Mouse (Mus musculus) liver, embryonic 15.5 days (tissue): Measurements from ENCODE around the gene Hrk. TPM values are rescaled to one million over a fixed set of nuclear protein-coding genes. Genes with fewer than 3 reads are reported as not detected.

ENCODE experiments used
- ATAC-seq: fragments of 200-750 bp; cut with Nextera tagmentation; 2 replicates; pipeline ENCODE4 v1.8.0; 2017; ENCODE audit warnings: moderate number of reproducible peaks, mild to moderate bottlenecking, moderate library complexity; ENCODE audit not compliant: insufficient read depth
- H3K27ac ChIP-seq: fragments of 300-500 bp; sonication (generic); replicated peaks from 2 replicates; pipeline ENCODE4 v1.5.1; 2015; ENCODE audit warnings: mild to moderate bottlenecking, inconsistent platforms
- H3K27me3 ChIP-seq: fragments of 300-500 bp; sonication (generic); 2 replicates; pipeline ENCODE4 v1.6.1; 2015; ENCODE audit warnings: mild to moderate bottlenecking, inconsistent platforms
- H3K36me3 ChIP-seq: fragments of 300-500 bp; sonication (generic); replicated peaks from 2 replicates; pipeline ENCODE4 v1.6.1; 2015; ENCODE audit warnings: moderate library complexity, mild to moderate bottlenecking, inconsistent platforms
- H3K4me1 ChIP-seq: fragments of 300-500 bp; sonication (generic); replicated peaks from 2 replicates; pipeline ENCODE4 v1.6.1; 2015; ENCODE audit warnings: inconsistent platforms
- H3K4me2 ChIP-seq: fragments of 300-500 bp; sonication (generic); 2 replicates; pipeline ENCODE4 v1.6.1; 2015; ENCODE audit warnings: moderate library complexity, mild to moderate bottlenecking, inconsistent platforms
- H3K4me3 ChIP-seq: fragments of 300-500 bp; sonication (generic); replicated peaks from 2 replicates; pipeline ENCODE4 v1.5.1; 2015; ENCODE audit warnings: mild to moderate bottlenecking, inconsistent platforms
- H3K9ac ChIP-seq: fragments of 300-500 bp; sonication (generic); 2 replicates; pipeline ENCODE4 v1.6.1; 2015; ENCODE audit warnings: moderate library complexity, mild to moderate bottlenecking, inconsistent platforms
- H3K9me3 ChIP-seq: fragments of 300-500 bp; sonication (generic); replicated peaks from 2 replicates; pipeline ENCODE4 v1.6.1; 2016; ENCODE audit warnings: inconsistent platforms
- WGBS: fragments of 180-500 bp; shearing (Covaris S2); methylation state at CpG from one replicate; pipeline ENCODE4 v1.1.7; 2015; ENCODE audit warnings: mixed read lengths; ENCODE audit not compliant: insufficient replicate concordance; 5-methylcytosine and 5-hydroxymethylcytosine counted together
- polyA plus RNA-seq: library from polyadenylated mRNA; unstranded; fragments of >200 nt; fragmentation: Nextera tagmentation; extraction: Ambion mirVana; gene quantifications from 2 replicates; pipeline ENCODE4 v1.2.1, GENCODE M21; 2015

Gene Hrk
- polyA plus RNA-seq = not detected in 2 replicates

DNA sequence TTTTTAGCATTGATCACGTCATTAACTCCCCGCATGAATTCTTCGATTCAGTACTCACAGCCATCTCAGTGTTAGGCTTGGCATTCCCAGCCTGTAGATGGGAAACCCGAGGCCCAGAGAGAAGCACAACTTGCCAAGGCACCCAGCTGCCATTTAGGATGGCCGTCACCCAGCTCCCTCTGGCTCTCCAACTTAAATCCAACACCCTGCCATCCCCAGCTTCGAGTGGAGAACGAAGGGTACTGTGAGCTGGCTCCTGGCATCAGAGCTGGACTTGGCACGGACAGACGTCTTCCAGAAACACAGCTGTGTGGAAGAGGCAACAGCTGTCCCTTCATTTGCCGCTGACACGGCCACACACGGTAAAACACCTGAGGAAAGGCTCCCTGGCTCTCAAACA is at the start of gene Hrk:
Gene Hrk (plus strand): TSS at position 68 of the 400 bp plus-strand sequence.
- H3K27me3 ChIP-seq = peaks cover 82% of the 10 kb centered on the region

DNA sequence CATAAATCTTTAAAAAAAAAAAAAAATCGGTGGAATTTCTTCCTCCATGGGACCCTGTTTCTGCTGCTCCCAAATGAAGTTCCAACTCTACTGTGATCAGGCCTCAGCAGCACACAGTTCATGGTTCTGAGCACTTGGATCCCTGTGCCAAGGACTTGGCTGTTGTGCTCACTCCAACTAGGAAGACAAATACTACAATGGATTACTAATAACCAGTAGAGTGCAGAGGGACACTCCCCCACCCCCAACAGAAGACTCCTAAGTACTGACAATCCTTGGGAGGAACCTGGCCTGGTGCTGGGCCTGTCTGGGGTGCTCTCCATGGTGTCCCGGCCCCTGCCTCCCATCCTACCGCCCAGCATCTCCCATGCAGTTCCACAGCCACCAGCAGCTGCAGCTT is 46.1 kb upstream of the Hrk start:
- WGBS = 71% methylated on average over 3 of the region's 3 CpGs

More for the DNA sequence above, at the start of gene Hrk:
- Histone ChIP-seq H3K4me1 (no peaks in the 10 kb centered on the region), H3K36me3 (no peaks in the 10 kb centered on the region), H3K27ac (no peak within 1 kb of the TSS), H3K4me2 (no peak within 1 kb of the TSS), H3K4me3 (no peak within 1 kb of the TSS), H3K9ac (no peak within 1 kb of the TSS), H3K9me3 (no peaks in the 10 kb centered on the region)
- ATAC-seq = no peak
- WGBS = 57% methylated on average over 12 of the region's 12 CpGs

DNA sequence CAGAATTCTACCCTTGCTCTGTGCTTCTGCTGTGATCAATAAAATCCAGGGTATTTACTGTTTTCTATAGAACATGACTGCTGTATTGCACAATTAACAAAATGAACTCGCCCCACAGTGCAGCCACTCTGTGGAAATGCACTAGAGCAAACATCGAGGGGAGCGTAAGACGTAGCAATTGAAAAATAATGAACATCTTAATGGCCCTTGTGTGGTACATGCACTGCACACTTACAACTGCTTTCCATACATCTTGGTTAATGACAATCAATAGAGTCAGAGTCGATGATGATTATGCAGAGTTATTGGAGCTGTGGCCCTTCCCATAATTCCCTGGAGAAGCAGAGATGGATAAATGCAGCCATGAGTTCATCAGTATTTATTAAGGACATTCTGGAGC is 45.5 kb upstream of the Hrk start:
- ATAC-seq = no peak
- WGBS = 78% methylated on average over 5 of the region's 5 CpGs
- H3K4me2 ChIP-seq = no peak overlapping the region
- no peak overlapping the region for H3K4me3 ChIP-seq
- no peak overlapping the region for H3K27ac ChIP-seq
- H3K9ac ChIP-seq = no peak overlapping the region
- H3K4me1 ChIP-seq = 0 out of 2 replicates have a peak, but pooled peaks cover 11% of the 10 kb centered on the region
- no peaks in the 10 kb centered on the region for H3K9me3 ChIP-seq
- no peaks in the 10 kb centered on the region for H3K27me3 ChIP-seq
- H3K36me3 ChIP-seq = 0 out of 2 replicates have a peak, but pooled peaks cover 3% of the 10 kb centered on the region

More for the DNA sequence above, 46.1 kb upstream of the Hrk start:
- H3K27me3 ChIP-seq = no peaks in the 10 kb centered on the region
- 0 out of 2 replicates have a peak, but pooled peaks cover 11% of the 10 kb centered on the region for H3K4me1 ChIP-seq
- 0 out of 2 replicates have a peak, but pooled peaks cover 3% of the 10 kb centered on the region for H3K36me3 ChIP-seq
- H3K4me3 ChIP-seq = no peak overlapping the region
- H3K9ac ChIP-seq = no peak overlapping the region
- H3K9me3 ChIP-seq = no peaks in the 10 kb centered on the region
- H3K27ac ChIP-seq = no peak overlapping the region
- no peak for ATAC-seq
- H3K4me2 ChIP-seq = no peak overlapping the region

DNA sequence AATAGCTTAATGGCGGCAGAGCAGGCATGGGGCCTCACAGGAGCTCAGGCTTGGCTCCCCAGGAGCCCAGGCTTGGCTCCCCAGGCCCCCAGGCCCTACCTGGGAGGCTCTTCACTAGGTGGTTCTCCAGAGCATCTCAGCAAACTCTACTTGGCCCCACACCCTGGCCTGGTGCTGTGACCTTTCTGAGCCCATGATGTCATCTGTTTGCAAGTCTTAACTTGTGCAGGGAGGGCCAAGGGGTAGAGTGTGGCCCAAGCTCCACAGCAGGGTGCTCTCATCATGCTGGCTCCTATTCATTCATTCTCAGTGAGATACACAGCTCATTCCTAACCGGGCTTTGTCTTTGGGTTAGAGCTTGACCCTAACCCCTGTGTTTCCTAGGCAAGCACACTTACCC is 43.8 kb upstream of the Hrk start:
- WGBS = 66% methylated on average over 2 of the region's 2 CpGs
- Histone ChIP-seq H3K9me3 (no peaks in the 10 kb centered on the region), H3K4me3 (no peak overlapping the region), H3K4me1 (0 out of 2 replicates have a peak, but pooled peaks cover 11% of the 10 kb centered on the region), H3K27me3 (no peaks in the 10 kb centered on the region), H3K27ac (no peak overlapping the region), H3K36me3 (peaks cover 4% of the 10 kb centered on the region; the same call in 1 of the 2 replicates), H3K4me2 (no peak overlapping the region), H3K9ac (no peak overlapping the region)
- ATAC-seq = no peak

DNA sequence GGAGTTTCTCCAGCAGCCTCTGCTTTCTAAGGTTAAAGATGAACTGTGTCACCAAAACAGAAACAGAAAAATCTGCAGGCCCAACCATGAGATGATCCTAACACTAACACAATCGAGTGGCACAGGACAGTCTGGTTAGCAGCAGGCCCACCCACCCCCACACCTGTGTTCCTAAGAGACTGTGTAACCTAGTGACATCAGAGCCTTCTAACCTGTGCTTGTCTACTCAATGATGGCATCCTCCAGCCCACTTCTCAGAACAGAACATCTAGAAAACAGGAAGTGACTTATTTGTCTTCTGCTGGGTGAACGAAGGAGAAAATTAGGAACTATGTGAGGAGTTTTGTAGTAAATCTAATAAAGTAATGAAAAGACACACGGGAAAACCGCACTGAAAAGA is 42.5 kb upstream of the Hrk start:
- Histone ChIP-seq H3K27me3 (no peaks in the 10 kb centered on the region), H3K4me3 (no peak overlapping the region), H3K4me1 (0 out of 2 replicates have a peak, but pooled peaks cover 11% of the 10 kb centered on the region), H3K9me3 (no peaks in the 10 kb centered on the region), H3K9ac (no peak overlapping the region), H3K4me2 (no peak overlapping the region), H3K27ac (no peak overlapping the region), H3K36me3 (peaks cover 16% of the 10 kb centered on the region)
- no peak for ATAC-seq
- WGBS = 64% methylated on average over 4 of the region's 4 CpGs

DNA sequence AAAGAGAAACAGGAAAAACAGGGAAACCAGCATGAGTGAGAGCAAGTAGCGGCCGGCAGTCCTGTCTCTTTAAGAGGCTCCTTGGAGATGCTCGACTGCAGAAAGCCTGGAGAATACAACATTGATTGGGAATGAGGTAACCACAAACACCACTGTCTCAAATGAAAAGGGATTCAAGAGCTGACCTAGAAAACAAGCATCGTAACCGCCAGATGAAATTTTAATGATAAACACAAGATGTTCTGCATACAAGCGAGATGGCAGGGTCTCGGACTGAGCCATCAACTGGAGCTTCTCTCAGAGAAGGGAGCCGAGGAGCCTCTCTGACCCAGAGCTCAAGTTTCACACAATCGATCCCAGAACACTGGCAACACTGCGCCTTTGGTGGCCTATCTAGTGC is 41.4 kb upstream of the Hrk start:
- 65% methylated on average over 10 of the region's 10 CpGs for WGBS
- no peaks in the 10 kb centered on the region for H3K27me3 ChIP-seq
- no peak for ATAC-seq
- H3K4me1 ChIP-seq = 0 out of 2 replicates have a peak, but pooled peaks cover 11% of the 10 kb centered on the region
- peaks cover 27% of the 10 kb centered on the region for H3K36me3 ChIP-seq
- no peaks in the 10 kb centered on the region for H3K9me3 ChIP-seq
- H3K27ac ChIP-seq = no peak overlapping the region
- H3K4me2 ChIP-seq = no peak overlapping the region
- H3K9ac ChIP-seq = no peak overlapping the region
- no peak overlapping the region for H3K4me3 ChIP-seq

DNA sequence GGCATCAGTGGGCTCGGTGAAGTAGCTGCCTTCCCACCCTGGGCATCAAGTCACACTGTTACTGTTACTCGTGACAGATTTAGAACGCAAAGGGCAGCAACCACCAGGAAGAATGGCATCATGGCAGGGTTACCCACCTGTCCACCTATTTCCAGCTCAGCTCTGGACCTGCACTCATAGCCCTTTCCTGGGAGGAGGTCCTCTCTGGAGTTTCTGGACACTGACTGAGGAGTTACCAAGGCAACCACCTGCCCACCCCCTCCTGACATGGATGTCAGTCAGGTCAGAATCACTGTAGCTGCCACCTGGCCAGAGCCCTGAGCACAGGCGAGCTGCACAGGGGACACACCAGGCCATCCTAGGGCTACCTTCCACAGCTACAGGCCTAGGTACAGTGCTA is 37.8 kb upstream of the Hrk start:
- no peaks in the 10 kb centered on the region for H3K27me3 ChIP-seq
- peaks cover 34% of the 10 kb centered on the region for H3K36me3 ChIP-seq
- H3K4me2 ChIP-seq = no peak overlapping the region
- H3K9ac ChIP-seq = no peak overlapping the region
- no peak overlapping the region for H3K27ac ChIP-seq
- no peaks in the 10 kb centered on the region for H3K4me1 ChIP-seq
- H3K4me3 ChIP-seq = no peak overlapping the region
- no peaks in the 10 kb centered on the region for H3K9me3 ChIP-seq
- no peak for ATAC-seq
- WGBS = 80% methylated on average over 4 of the region's 4 CpGs

DNA sequence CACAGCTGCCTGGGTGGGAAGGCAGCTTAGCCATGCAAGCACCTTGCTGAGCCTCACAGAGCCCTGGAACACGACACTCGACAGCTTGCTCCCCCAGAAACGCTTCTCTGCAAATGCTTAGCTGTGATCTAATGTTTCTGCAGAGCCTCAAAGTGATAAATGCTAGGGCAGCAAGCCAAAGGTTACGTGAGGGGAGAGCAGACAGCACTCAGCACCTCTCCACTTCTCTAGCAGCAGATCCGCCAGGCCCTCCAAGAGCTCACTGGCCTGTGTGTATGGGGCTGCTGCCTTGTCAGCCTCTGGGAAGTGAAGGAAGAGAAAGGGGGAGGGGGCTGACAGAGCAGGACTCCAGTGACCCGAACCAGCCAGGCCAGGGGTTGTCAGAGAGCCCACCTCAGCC is 36.2 kb upstream of the Hrk start:
- no peak for ATAC-seq

DNA sequence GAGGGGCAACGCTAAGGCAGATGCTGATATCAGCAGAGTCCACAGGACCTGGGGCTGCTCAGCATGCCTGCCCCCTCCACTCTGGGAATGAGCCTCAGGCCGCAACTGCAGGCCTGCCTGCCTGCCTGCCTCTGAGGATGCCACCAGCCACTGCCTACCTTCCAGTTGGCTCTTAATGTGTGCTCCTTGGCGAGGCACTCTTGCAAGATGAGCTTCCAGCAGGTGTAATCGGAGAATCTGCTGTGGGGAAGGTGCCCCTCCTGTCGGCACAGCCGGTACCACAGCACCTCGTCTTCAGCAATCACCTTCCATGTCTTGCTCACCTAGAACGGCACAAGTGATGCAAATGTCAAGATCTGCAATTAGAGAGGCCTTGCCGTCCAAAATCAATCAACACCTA is 35.8 kb upstream of the Hrk start:
- Histone ChIP-seq H3K4me3 (no peak overlapping the region), H3K9ac (no peak overlapping the region), H3K9me3 (no peaks in the 10 kb centered on the region), H3K27ac (no peak overlapping the region), H3K36me3 (peaks cover 34% of the 10 kb centered on the region), H3K4me2 (no peak overlapping the region), H3K27me3 (no peaks in the 10 kb centered on the region), H3K4me1 (no peaks in the 10 kb centered on the region)
- WGBS = 80% methylated on average over 9 of the region's 9 CpGs
- ATAC-seq = no peak

More for the DNA sequence above, 36.2 kb upstream of the Hrk start:
- H3K4me2 ChIP-seq = no peak overlapping the region
- H3K36me3 ChIP-seq = peaks cover 34% of the 10 kb centered on the region
- H3K9me3 ChIP-seq = no peaks in the 10 kb centered on the region
- WGBS = 76% methylated on average over 6 of the region's 6 CpGs
- no peak overlapping the region for H3K27ac ChIP-seq
- no peaks in the 10 kb centered on the region for H3K4me1 ChIP-seq
- no peak overlapping the region for H3K4me3 ChIP-seq
- H3K9ac ChIP-seq = no peak overlapping the region
- H3K27me3 ChIP-seq = no peaks in the 10 kb centered on the region

DNA sequence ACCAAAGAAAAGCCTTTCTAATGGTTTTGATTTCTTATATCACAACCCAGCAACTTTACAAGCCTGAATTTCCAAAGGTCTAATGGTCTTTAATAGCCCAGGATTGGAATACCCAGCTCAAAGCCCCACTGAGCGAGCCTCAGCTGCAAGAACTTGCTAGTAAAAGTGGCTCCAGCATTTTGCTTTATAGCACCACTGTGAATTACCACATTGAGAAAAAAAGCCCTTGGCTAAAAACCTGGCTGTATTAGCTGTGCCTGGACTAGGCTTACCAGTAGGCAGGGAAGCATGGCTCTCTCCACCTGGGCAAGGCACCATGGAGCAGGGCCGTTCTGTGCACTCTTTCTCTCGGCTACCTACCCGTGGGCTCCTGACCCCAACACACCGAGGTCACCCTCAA is 28.1 kb upstream of the Hrk start:
- peaks cover 20% of the 10 kb centered on the region; the same call in 1 of the 2 replicates for H3K36me3 ChIP-seq
- no peak overlapping the region for H3K4me2 ChIP-seq
- H3K9me3 ChIP-seq = no peaks in the 10 kb centered on the region
- ATAC-seq = no peak
- WGBS = 78% methylated on average over 5 of the region's 5 CpGs
- H3K9ac ChIP-seq = no peak overlapping the region
- no peak overlapping the region for H3K4me3 ChIP-seq
- no peaks in the 10 kb centered on the region for H3K27me3 ChIP-seq
- no peaks in the 10 kb centered on the region for H3K4me1 ChIP-seq
- no peak overlapping the region for H3K27ac ChIP-seq

DNA sequence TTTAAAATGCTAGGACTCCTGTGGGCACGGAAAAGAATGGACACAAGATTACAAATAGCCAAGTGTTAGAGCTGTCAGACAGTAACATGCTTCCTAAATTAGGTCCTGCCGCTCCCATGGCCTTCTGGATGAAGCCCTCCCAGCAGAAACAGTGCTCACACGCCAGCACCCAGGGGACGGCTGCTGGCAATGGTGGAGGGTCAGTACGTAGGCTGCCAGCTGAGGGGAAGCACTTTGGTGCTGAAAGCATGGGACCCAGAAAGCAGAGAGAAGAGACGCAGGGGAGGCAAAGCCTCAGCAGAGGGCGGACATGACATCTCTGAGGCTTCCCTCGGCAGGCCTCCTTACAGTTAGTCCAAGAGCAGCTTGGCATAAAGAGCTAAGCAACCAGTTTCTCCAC is 24.8 kb upstream of the Hrk start:
- Histone ChIP-seq H3K36me3 (peaks cover 36% of the 10 kb centered on the region; the same call in 1 of the 2 replicates), H3K27me3 (no peaks in the 10 kb centered on the region), H3K4me3 (no peak overlapping the region), H3K27ac (no peak overlapping the region), H3K9me3 (no peaks in the 10 kb centered on the region), H3K4me2 (no peak overlapping the region), H3K9ac (no peak overlapping the region), H3K4me1 (peaks cover 3% of the 10 kb centered on the region; the same call in 1 of the 2 replicates)
- ATAC-seq = no peak
- 78% methylated on average over 8 of the region's 8 CpGs for WGBS

DNA sequence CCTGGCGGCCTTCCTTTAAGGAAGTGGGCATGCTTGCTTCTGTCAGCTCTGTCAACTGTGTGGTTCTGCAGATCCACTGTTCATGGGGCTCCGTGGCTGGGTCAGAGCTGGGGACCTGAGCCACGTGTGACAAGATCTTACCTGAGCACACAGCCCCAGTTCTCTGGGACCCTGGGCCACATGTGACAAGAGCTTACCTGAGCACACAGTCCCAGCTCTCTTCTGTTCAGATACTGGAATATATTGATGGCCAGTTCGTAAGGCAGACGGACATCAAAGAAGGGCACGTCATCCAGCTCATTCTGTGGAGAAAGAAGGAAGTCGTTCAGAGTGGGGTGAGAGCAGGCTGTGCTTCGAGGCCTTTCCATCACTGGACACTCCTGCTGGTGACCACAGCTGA is 22.0 kb upstream of the Hrk start:
- H3K9me3 ChIP-seq = no peaks in the 10 kb centered on the region
- no peak for ATAC-seq
- no peak overlapping the region for H3K9ac ChIP-seq
- H3K27ac ChIP-seq = no peak overlapping the region
- peaks cover 3% of the 10 kb centered on the region; the same call in 1 of the 2 replicates for H3K4me1 ChIP-seq
- H3K36me3 ChIP-seq = peaks cover 36% of the 10 kb centered on the region; the same call in 1 of the 2 replicates
- no peak overlapping the region for H3K4me2 ChIP-seq
- WGBS = 73% methylated on average over 8 of the region's 8 CpGs
- H3K4me3 ChIP-seq = no peak overlapping the region
- no peaks in the 10 kb centered on the region for H3K27me3 ChIP-seq
